Mouse (Mus musculus): ENCODE results near the gene Serpina7.

The Serpina7 gene

DNA sequence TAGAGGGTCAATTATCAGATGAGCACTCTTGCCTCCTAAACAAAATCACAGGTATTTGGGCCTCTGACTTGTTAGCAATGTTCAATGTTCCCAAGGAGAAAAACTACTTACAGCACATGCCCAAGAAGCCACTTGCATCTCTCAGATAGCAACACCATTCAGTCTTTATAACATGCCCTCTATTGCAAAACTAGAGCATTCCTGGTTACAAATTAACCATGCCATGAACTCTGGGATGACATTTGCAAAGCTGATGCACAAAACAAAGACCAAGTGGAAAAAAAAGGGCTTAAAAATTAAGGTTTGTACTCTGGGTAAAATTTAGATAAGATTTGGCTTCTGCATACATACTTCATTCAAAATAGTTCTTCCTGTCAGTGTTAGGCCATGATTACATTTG lies at the start of gene Serpina7:
TSS of gene Serpina7 (minus strand) at position 160 of the 400 bp plus-strand sequence.
- DNase-seq (ENCODE audit: low read depth, low spot score): no peak

DNA sequence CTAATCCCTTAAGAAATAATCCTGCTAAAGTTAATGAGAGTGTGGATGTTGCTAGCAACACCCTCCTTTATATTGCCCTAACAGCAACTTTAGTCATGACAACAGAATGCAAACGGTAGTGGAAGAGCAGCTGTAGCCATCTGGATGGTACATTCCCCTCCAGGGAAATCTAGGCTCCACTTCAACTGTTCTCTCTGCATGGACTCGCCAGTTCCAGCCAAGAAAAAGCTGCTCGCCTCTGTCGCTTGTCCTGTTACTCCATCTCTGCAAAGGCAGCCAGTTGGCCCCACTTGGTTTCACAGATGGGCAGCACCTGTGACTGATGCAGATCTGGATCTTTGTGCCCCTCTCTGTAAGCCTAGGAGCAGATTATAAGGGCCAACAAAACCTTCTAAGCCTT lies 49.0 kb upstream of the Serpina7 start:
- DNase-seq (ENCODE audit: low read depth, low spot score): no peak

- DNase-seq (ENCODE audit: low read depth, low spot score): no peak
These were observed 12.2 kb upstream of the Serpina7 start for GRCm38 (mm10) chrX:139097197-139097596.

DNA sequence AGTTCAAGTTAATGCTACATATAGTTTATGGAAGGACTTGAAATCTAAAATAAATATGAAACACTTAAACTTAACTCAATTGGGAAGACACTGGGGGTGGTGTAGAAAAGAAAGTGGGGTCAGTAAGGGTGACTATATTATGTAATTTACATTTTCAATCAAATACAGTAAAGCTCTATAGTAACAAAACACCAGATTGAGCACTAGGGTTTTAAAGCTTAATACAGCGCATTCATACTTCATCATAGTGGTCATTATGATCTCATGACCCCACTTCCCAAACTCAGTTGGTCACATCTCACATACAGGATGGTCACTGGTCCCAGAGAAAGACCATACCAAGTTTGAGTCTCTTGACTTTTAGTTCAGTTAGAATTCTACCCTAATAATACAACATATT lies 907 bp upstream of the Serpina7 start, which contains the start of gene 4930513O06Rik:
TSS of gene 4930513O06Rik (plus strand) at position 301 of the 400 bp plus-strand sequence.
- no peak for DNase-seq (ENCODE audit: low read depth, low spot score)

DNA sequence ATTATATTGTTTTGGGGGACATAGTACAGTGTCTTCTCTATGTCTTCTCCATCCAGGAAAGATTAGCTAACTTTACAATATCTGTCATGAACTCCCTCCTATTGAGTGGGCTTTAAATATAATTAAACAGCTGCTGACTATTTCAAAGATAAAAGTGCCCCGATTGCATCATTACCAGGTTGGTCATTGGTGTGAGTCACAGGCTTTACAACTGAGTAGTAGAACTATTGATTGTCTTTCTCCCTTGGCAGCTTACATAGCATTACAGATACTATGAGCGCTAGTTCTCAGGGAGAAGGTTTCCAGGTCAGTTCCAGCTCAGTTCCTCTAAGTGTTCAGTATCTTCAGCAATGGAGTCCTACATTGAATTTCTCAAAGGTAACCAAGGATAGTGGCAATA lies 6.5 kb downstream of the Serpina7 start:
- no peak for DNase-seq (ENCODE audit: low read depth, low spot score)

GRCm38 (mm10) chrX:139064078-139064477 lies 21.0 kb downstream of the Serpina7 start:
- no peak for DNase-seq (ENCODE audit: low read depth, low spot score)

DNA sequence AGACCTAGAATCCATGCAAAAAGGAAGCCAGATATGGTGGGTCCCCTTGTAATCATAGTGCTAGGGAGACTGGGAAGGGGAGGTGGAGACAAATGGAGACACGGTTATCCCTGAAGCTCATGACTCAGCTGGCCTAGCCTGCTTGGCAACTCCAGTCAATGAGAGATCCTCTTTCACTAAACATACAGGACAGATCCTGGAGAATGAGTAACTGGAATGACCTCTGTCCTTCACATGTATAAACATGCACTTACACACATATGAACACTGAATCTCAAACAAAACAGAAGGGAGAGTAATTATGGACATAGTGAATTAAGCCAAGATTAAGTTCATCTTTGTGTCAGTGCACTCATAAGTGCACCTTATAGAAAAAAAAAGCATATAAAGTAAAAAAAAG lies 31.9 kb downstream of the Serpina7 start:
- DNase-seq (ENCODE audit: low read depth, low spot score): no peak

DNA sequence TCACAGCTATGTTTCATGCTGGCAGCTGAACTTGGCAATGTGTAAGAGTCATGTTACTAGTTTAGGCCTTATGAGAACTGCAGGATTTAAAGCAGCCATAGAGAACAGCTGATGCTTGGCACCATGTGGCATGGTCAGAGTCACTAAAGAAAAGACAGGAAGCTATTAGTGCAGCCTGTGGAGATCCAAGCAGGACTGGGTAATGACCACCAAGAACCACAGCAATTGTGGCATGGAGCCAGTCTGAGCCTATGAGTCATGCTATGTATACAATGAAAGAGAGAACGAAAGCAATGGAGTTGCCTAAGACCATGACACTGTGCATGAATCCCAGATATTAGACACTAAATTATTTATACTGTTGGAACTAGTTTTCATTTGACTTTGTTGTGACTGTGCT lies 33.1 kb downstream of the Serpina7 start:
- no peak for DNase-seq (ENCODE audit: low read depth, low spot score)

DNA sequence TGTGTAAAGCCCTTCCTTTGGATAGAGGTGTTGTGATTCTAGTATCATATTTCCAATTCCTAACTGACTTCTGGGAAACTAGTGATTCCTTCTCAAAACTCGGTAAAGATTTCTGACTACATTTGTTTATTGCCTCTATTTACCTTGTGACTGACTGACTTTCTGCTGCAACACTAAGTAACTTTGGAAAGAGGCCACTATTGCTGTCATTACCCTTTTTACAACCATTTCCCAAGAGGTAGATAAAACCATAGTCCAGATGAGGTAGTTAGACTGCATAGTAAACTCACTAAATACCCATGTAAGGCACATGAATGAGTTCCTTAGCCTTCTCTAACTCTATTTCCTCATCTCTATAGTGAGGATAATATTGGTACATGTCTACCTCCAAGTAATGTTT lies 43.9 kb downstream of the Serpina7 start:
- DNase-seq (ENCODE audit: low read depth, low spot score): no peak

- no peak for DNase-seq (ENCODE audit: low read depth, low spot score)
These were observed 45.7 kb downstream of the Serpina7 start for GRCm38 (mm10) chrX:139039314-139039713.

- DNase-seq (ENCODE audit: low read depth, low spot score): no peak
These were observed 47.4 kb downstream of the Serpina7 start for GRCm38 (mm10) chrX:139037666-139038065.
